Mouse (Mus musculus) kidney, postnatal 25 days (tissue): ENCODE measurements around the gene Dad1.

Experiments used
- DNase-seq, 2 experiments: peaks; one replicate each; pipeline ENCODE4 v3.0.0; 2021; ENCODE audit warnings: mixed read lengths in 2 of 2

The Dad1 gene

GRCm38 (mm10) chr14:54253741-54254291 is at the start of gene Dad1, which contains the start of gene Abhd4:
Gene Dad1, minus strand, starts transcription at chr14:54254104.
Gene Abhd4, plus strand, starts transcription at chr14:54254188.
- peak; percentile 97 to 98 for DNase-seq

GRCm38 (mm10) chr14:54300676-54301075 is 46.8 kb upstream of the Dad1 start:
- no peak for DNase-seq

DNA sequence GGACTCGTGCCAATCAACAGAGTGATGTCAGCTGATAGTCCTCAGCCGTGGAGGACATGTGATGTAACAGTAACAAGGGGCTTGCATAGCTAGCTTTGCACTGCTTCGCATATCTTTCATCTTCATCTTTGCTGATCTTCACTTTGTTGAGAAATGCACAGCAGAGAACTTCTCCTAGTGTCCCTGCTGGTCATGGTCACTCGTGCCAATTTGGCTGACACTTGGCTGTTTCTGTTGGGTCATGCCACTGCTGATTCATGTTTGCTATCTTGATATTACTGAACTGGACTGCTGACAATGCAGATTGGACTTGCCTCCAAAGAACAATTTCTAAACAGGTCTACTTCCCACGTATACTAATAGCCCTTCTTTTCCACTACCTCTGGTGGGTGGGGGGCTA is 46.2 kb upstream of the Dad1 start:
- no peak for DNase-seq

GRCm38 (mm10) chr14:54284839-54285238 is 30.9 kb upstream of the Dad1 start, which contains the start of gene Olfr49:
Gene Olfr49, minus strand, starts transcription at chr14:54284939.
- DNase-seq = no peak

GRCm38 (mm10) chr14:54276446-54276845 is 22.5 kb upstream of the Dad1 start:
- DNase-seq = no peak

- DNase-seq = no peak
These were observed 18.8 kb upstream of the Dad1 start for GRCm38 (mm10) chr14:54272696-54273095.

DNA sequence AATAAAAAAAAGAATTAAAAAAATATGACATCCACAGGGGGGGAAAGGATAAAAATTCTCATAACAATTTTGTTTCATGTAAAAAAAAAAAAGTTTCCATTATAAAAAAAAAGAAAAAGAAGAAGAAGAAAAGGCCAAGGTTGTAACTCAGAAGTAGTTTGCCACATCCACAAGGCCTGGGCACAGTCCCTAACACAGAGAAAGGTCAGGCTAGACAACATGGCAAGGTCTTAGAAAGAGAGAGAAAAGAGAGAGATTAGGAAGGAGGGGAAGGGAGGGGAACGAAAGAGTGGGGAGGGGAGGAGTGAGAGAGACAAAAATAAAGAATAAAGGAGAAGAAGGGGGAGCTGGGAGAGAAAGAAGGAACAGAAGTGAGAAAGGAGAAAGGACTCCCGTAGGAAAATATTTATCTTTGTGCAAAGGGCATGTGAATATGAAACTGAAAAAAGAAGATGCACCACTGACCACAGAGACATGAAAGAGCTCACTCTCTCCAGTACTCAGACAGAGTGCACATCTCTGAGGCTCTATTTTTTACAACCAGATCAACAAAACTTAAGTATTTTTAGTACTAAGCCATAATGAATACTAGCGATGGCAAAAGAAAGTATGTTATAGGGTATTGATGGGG is 18.2 kb upstream of the Dad1 start:
- DNase-seq = no peak

- no peak for DNase-seq
These were observed 16.5 kb upstream of the Dad1 start for GRCm38 (mm10) chr14:54270413-54270812.

DNA sequence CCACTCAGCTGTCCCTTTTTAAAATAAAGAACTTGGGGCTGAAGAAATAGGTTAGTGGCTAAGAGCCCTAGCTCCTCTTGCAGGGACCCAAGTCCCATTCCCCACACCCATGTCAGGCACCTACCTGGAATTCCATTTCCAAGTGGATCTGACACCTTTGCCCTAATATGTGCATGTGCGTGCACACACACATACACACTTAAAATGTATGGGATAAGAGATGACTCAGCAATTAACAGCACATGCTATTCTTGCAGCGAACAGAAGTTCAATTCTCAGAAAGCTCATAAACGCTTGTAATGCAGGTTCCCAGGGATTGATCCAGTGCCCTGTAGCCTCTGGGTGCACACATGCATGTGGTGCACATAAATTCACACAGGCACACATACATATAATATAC is 15.7 kb upstream of the Dad1 start:
- DNase-seq = no peak

- DNase-seq = no peak
These were observed 14.1 kb upstream of the Dad1 start for GRCm38 (mm10) chr14:54267966-54268365.

DNA sequence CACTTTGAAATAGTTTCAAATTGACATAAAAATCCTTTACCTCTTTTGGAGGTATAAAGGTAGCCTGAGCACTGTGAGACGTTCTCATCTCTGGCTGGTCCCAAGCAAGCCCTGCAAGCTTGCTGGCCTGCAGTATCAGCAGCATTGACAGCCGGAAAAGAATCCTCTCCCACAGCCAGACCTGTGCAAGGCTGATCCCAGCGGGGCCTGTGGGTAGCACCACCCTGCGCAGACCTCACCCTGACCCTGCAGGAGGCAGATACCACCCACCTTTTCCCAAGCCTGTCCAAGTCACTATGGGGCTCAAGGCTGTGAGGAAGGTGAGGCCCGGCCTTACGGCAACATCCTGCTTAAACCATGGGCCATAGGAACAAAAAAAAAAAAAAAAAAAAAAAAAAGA is 12.0 kb upstream of the Dad1 start:
- DNase-seq = no peak

DNA sequence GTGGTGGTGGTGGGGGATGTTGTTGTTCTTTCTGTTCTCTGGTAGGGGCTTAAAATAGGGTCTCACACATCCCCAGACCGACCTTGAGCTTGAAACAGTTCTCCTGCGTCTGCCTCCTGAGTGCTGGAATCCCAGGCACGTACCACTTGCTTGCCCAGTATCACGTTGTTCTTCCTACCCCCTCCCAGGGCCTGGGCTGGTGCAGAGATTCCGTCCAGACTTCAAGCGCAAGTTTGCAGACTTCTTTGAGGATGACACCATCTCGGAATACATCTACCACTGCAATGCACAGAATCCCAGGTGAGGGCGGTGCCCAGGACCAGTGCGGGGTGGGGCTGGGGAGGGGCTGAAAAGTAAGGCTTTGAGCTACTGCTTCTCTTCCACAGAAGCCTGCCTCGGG is 11.2 kb upstream of the Dad1 start:
- DNase-seq = no peak

DNA sequence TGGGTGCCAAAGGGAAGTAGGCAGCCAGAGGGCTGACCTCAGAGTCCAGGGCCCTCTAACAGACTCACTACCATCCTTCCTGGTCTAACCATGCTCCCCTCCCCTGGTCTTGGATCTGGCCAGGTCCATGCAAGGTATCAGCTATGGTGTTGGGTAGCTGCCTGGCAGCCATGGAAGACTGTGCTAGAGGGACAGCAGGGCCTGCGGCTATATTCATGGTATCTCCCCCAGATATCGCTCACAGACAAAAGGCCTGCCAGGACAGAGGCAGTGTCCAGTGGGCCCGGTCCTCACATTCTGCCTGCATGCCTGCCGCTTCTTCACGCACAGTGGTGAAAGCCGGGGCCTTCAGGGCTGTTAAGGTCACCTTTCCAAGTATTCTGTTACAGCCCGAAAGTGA is 10.3 kb upstream of the Dad1 start:
- DNase-seq = no peak

DNA sequence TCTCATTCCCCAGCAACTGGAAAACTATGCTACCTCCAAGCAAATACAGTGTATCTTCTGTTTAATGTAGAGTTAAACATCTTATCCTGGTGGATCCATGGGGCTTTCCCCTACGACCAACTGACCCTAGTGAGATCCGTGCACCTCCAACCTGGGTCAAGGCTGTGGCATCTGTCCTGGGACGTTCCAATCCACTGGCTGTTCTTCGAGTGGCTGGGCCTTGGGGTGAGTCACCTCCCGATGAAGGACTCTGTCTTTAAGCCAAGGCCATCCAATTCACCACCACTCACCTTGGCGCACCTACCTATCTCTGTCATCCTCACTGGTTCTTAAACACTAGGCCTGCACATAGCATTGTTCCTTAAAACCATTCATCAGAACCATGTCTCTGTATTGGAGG is 9.2 kb upstream of the Dad1 start:
- no peak for DNase-seq

DNA sequence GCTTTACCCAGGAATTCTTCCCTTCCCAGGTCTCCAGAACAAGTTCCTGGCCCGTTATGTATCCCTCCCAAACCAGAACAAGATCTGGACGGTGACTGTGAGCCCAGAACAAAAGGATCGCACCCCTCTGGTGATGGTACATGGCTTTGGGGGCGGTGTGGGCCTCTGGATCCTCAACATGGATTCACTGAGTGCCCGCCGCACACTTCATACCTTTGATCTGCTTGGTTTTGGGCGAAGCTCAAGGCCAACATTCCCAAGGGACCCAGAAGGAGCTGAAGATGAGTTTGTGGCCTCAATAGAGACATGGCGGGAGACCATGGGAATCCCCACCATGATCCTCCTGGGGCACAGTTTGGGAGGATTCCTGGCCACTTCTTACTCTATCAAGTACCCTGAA is 8.7 kb upstream of the Dad1 start:
- DNase-seq = no peak

DNA sequence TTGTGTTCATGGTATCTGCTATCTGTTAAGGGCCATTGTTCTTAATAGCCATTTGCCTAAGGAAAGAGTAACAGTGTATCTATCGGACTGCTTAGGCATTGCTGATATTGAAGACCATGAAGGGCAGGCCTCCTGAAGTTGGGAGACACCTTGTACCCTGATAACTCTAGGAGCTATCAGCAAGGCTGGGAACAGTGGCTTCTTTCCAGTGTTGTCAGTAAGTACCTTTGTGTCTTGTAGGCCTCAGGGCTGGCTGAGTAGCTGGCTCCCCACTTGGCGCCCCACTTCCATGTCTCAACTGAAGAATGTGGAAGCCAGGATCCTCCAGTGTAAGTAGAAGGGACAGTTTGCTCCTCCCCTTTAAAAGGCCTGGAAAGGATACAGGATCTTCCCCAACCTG is 7.5 kb upstream of the Dad1 start:
- no peak for DNase-seq

GRCm38 (mm10) chr14:54260196-54260595 is 6.3 kb upstream of the Dad1 start:
- no peak for DNase-seq

DNA sequence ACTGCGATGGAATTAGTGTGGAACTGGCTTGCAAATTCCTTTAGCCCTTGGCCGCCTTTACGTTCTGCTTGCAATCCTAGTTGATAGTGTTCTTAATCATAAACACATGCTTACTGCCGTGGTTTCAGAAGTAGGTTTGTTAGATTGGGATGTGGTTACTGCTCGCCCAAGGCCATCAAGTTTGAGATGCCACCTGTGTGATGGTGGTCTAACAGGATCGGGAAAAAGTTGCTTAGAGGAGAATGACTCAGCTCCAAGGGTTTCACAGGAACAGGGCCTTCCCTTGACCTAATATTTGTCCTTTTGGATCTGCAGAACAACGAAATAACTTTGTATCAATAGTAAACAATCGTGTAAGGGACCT is 5.8 kb upstream of the Dad1 start:
- no peak for DNase-seq

DNA sequence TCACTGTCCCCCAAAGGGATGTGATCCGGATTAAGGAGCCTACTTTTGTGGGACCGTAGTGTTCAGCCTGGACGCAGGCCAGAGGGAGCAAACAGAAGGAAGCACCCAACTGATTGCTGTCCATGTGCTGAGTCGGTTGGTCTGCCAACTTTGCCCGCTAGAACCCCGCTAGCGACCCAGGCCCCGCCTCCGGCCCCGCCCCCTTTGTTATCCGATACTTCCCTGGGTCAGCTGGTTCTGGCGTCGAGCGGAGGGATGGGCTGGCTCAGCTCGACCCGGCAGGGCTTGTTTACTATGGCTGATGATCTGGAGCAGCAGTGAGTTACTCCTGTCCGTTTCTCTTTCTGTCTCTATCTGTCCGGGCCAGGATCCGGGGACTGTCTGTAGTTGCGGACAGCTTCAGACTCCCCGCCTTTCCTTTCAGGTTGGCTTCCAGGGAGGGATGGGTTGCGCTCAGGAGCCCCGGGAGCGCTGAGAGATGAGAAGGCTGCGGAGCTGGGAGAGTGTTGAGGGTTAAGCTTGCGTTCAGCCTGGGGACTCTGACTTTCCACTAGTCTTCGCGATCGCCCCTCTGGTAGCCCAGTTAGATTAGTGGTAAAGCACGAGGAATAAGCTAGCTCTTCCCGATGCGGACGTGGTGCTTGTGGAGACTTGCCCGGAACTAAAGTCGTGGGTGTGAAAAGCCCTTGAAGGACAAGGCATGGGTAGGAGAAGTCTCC is 5.3 kb upstream of the Dad1 start:
- peak; percentile 98 to 99 for DNase-seq

- DNase-seq = no peak
These were observed 4.3 kb upstream of the Dad1 start for GRCm38 (mm10) chr14:54258131-54258670.

DNA sequence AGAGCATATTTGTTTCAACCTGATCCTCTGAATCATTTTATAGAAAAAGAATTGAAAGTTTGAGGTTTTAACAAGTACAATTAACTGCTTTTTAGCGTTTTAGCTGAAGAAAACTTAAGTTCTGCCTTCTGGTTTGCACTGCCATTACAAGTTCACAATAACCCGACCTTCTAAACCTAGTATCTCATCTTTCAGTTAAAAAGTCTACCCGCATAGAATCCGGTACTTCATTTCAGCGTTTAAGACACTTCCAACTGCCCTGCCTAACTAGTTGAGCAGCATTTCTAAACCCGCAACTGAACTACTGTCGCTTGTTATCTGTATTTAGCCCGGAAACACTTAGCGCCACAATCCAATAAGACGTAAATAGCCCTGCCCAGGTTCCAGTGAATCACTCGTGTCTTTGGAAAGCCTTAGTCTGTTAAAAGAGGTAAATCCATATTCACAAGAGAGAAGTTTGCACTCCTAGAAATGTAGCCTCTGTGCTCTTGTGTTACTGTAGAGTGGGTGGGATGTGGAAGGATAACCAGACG is 832 bp upstream of the Dad1 start:
- DNase-seq = no peak

DNA sequence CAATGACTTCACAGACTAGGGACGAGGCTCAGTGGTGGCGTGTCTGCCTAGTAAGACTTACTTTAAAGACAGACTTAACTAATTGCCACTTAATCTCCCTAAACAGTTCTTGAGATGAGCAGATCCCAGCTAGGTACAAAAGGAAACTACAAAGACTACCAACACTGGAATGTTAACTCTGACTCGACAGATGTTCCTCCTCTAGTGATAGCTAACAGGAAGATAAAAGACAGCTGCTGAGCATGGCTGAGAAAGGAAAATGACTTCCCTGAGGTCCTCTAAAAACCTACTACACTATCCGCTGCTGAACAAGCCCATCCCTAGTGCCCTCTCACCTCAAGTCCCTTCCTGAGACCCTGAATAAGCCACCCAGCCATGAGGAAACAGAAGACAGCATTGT is 3.8 kb downstream of the Dad1 start:
- no peak for DNase-seq

GRCm38 (mm10) chr14:54249326-54249725 is 4.6 kb downstream of the Dad1 start:
- peak; percentile 84 to 85 for DNase-seq

- DNase-seq = no peak
These were observed 7.7 kb downstream of the Dad1 start for GRCm38 (mm10) chr14:54246232-54246631.
